Mouse (Mus musculus): Measurements from ENCODE around the gene Atp6v0b. TPM values are rescaled to one million over a fixed set of nuclear protein-coding genes. Genes with fewer than 3 reads are reported as not detected.

Atp6v0b gene
- polyA plus RNA-seq, 1 experiment: 232 TPM

DNA sequence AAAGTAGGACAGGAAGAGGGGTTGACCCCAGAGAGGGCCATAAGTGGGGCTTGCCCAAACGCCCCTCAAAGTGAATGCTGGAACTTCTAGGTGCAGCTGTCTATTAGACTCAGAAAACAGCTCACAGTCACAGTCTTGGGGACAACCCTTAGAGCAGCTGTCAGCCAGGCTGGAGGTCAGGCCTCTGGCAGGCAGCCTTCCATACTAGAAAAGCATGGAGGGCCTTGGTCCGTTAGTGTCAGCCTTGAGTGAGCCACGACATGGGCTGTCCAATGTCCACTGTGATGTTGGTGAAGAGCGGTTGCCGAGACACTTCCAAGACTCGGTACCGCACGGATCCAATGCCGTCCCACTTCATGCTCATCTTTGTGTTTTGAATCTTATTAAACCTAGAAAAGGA lies 13.5 kb downstream of the Atp6v0b start:
- TF ChIP-seq CTCF (IDR thresholded peaks at IDR 0.05; ENCODE audit: control insufficient read depth, insufficient read depth, insufficient replicate concordance, low read depth, low read length) (no peak), POLR2A (IDR thresholded peaks at IDR 0.05; ENCODE audit: control insufficient read depth, low read depth, low read length) (no peak)
- peaks cover 21% of the 10 kb centered on the region for H3K4me1 ChIP-seq (ENCODE audit: control insufficient read depth, insufficient read depth, low read length)
- H3K36me3 ChIP-seq (ENCODE audit: control insufficient read depth, insufficient read depth, low read length): peaks cover 3% of the 10 kb centered on the region; the same call in 1 of the 2 replicates
- H3K4me3 ChIP-seq (ENCODE audit: control insufficient read depth, low read depth, low read length): no peak overlapping the region; the same call in 1 of the 2 replicates
- no peaks in the 10 kb centered on the region for H3K27me3 ChIP-seq (ENCODE audit: control insufficient read depth, insufficient read depth, low read length)
- H3K27ac ChIP-seq (ENCODE audit: control insufficient read depth, insufficient read depth, low read depth, low read length): no peak overlapping the region

- no peaks in the 10 kb centered on the region for H3K27me3 ChIP-seq (ENCODE audit: control insufficient read depth, insufficient read depth, low read length)
- TF ChIP-seq POLR2A (IDR thresholded peaks at IDR 0.05; ENCODE audit: control insufficient read depth, low read depth, low read length): peak; percentile 65
- no peak for TF ChIP-seq CTCF (IDR thresholded peaks at IDR 0.05; ENCODE audit: control insufficient read depth, insufficient read depth, insufficient replicate concordance, low read depth, low read length)
Measured at GRCm38 (mm10) chr4:117872471-117872886, 14.7 kb downstream of the Atp6v0b start, which contains the start of gene Ccdc24. Gene Ccdc24 (minus strand): TSS chr4:117872557.

GRCm38 (mm10) chr4:117871787-117872186 lies 15.3 kb downstream of the Atp6v0b start:
- TF ChIP-seq POLR2A (IDR thresholded peaks at IDR 0.05; ENCODE audit: control insufficient read depth, low read depth, low read length) (no peak), CTCF (IDR thresholded peaks at IDR 0.05; ENCODE audit: control insufficient read depth, insufficient read depth, insufficient replicate concordance, low read depth, low read length) (no peak)
- Histone ChIP-seq H3K27me3 (ENCODE audit: control insufficient read depth, insufficient read depth, low read length) (no peaks in the 10 kb centered on the region), H3K4me3 (ENCODE audit: control insufficient read depth, low read depth, low read length) (peak overlapping the region; percentile 90), H3K36me3 (ENCODE audit: control insufficient read depth, insufficient read depth, low read length) (peaks cover 3% of the 10 kb centered on the region; the same call in 1 of the 2 replicates), H3K27ac (ENCODE audit: control insufficient read depth, insufficient read depth, low read depth, low read length) (peak overlapping the region; percentile 47), H3K4me1 (ENCODE audit: control insufficient read depth, insufficient read depth, low read length) (peaks cover 21% of the 10 kb centered on the region)

More at GRCm38 (mm10) chr4:117872471-117872886, 14.7 kb downstream of the Atp6v0b start, which contains the start of gene Ccdc24:
- H3K4me3 ChIP-seq (ENCODE audit: control insufficient read depth, low read depth, low read length): peak within 1 kb of the TSS; percentile 90
- H3K4me1 ChIP-seq (ENCODE audit: control insufficient read depth, insufficient read depth, low read length): peaks cover 21% of the 10 kb centered on the region
- H3K27ac ChIP-seq (ENCODE audit: control insufficient read depth, insufficient read depth, low read depth, low read length): peak within 1 kb of the TSS; percentile 64
- H3K36me3 ChIP-seq (ENCODE audit: control insufficient read depth, insufficient read depth, low read length): peaks cover 3% of the 10 kb centered on the region; the same call in 1 of the 2 replicates

- H3K27me3 ChIP-seq (ENCODE audit: control insufficient read depth, insufficient read depth, low read length): no peaks in the 10 kb centered on the region
- peaks cover 21% of the 10 kb centered on the region for H3K4me1 ChIP-seq (ENCODE audit: control insufficient read depth, insufficient read depth, low read length)
- no peak for TF ChIP-seq CTCF (IDR thresholded peaks at IDR 0.05; ENCODE audit: control insufficient read depth, insufficient read depth, insufficient replicate concordance, low read depth, low read length)
- no peak overlapping the region for H3K4me3 ChIP-seq (ENCODE audit: control insufficient read depth, low read depth, low read length)
- H3K36me3 ChIP-seq (ENCODE audit: control insufficient read depth, insufficient read depth, low read length): peaks cover 3% of the 10 kb centered on the region; the same call in 1 of the 2 replicates
- H3K27ac ChIP-seq (ENCODE audit: control insufficient read depth, insufficient read depth, low read depth, low read length): no peak overlapping the region
Measured at GRCm38 (mm10) chr4:117870437-117870836, 16.7 kb downstream of the Atp6v0b start.

DNA sequence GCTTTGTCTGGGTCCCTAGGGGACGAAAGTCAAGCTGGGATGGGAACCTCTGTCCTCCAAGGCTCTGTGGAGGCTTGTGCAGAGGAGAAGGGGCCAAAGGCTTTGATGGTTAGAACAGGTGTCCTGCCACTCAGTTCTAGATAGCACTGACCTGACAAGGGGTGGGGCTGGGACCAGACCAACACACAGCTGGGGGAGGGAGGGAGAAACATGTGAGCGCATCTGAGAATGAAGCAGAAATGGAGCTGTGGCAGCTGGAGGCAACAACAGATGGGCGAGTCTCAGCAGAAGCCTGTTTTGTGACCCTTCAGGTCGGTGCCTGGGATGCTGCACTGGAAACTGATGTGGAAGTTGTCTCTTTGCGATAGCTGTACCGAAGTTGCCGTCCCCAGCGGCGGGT lies 17.8 kb downstream of the Atp6v0b start:
- no peaks in the 10 kb centered on the region for H3K27me3 ChIP-seq (ENCODE audit: control insufficient read depth, insufficient read depth, low read length)
- peaks cover 24% of the 10 kb centered on the region for H3K4me1 ChIP-seq (ENCODE audit: control insufficient read depth, insufficient read depth, low read length)
- H3K27ac ChIP-seq (ENCODE audit: control insufficient read depth, insufficient read depth, low read depth, low read length): no peak overlapping the region
- TF ChIP-seq CTCF (IDR thresholded peaks at IDR 0.05; ENCODE audit: control insufficient read depth, insufficient read depth, insufficient replicate concordance, low read depth, low read length) (no peak), POLR2A (IDR thresholded peaks at IDR 0.05; ENCODE audit: control insufficient read depth, low read depth, low read length) (no peak)
- no peak overlapping the region for H3K4me3 ChIP-seq (ENCODE audit: control insufficient read depth, low read depth, low read length)
- H3K36me3 ChIP-seq (ENCODE audit: control insufficient read depth, insufficient read depth, low read length): peaks cover 2% of the 10 kb centered on the region; the same call in 1 of the 2 replicates

DNA sequence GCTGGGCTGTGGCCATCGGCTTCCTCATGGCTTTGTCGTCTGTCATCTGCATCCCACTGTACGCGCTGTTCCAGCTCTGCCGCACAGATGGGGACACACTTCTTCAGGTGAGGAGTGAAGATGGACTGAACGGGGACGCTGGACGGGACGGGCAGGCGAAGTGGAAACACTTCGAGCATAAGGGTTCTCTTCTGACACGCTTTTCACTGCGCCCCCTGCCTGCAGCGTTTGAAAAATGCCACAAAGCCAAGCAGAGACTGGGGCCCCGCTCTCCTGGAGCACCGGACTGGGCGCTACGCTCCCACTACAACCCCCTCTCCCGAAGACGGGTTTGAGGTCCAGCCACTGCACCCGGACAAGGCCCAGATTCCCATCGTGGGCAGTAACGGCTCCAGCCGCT lies 19.3 kb downstream of the Atp6v0b start:
- TF ChIP-seq CTCF (IDR thresholded peaks at IDR 0.05; ENCODE audit: control insufficient read depth, insufficient read depth, insufficient replicate concordance, low read depth, low read length) (peak; percentile 39; the same call in 1 of the 2 replicates), POLR2A (IDR thresholded peaks at IDR 0.05; ENCODE audit: control insufficient read depth, low read depth, low read length) (no peak)
- Histone ChIP-seq H3K36me3 (ENCODE audit: control insufficient read depth, insufficient read depth, low read length) (peaks cover 2% of the 10 kb centered on the region; the same call in 1 of the 2 replicates), H3K4me3 (ENCODE audit: control insufficient read depth, low read depth, low read length) (no peak overlapping the region), H3K4me1 (ENCODE audit: control insufficient read depth, insufficient read depth, low read length) (peaks cover 17% of the 10 kb centered on the region), H3K27me3 (ENCODE audit: control insufficient read depth, insufficient read depth, low read length) (no peaks in the 10 kb centered on the region), H3K27ac (ENCODE audit: control insufficient read depth, insufficient read depth, low read depth, low read length) (no peak overlapping the region)

- Histone ChIP-seq H3K27me3 (ENCODE audit: control insufficient read depth, insufficient read depth, low read length) (no peaks in the 10 kb centered on the region), H3K4me3 (ENCODE audit: control insufficient read depth, low read depth, low read length) (no peak overlapping the region), H3K36me3 (ENCODE audit: control insufficient read depth, insufficient read depth, low read length) (peaks cover 2% of the 10 kb centered on the region; the same call in 1 of the 2 replicates), H3K27ac (ENCODE audit: control insufficient read depth, insufficient read depth, low read depth, low read length) (no peak overlapping the region), H3K4me1 (ENCODE audit: control insufficient read depth, insufficient read depth, low read length) (peaks cover 10% of the 10 kb centered on the region)
- TF ChIP-seq CTCF (IDR thresholded peaks at IDR 0.05; ENCODE audit: control insufficient read depth, insufficient read depth, insufficient replicate concordance, low read depth, low read length): no peak
- TF ChIP-seq POLR2A (IDR thresholded peaks at IDR 0.05; ENCODE audit: control insufficient read depth, low read depth, low read length): no peak
Measured at GRCm38 (mm10) chr4:117867000-117867399, 20.1 kb downstream of the Atp6v0b start.
